Mouse (Mus musculus) c-Kit-negative CD71-positive TER-119-positive erythroid progenitor cells, embryonic 14.5 days (primary cell): ENCODE data around the gene Vrk3.
A peak's percentile ranks its signal among the peaks of the same experiment; 100 is the strongest.

ENCODE experiments used
- DNase-seq: peaks from one replicate; pipeline ENCODE4 v3.0.0-alpha.2; 2013; ENCODE audit warnings: low read depth, low spot score

The Vrk3 gene

GRCm38 (mm10) chr7:44760366-44760765 lies 12.2 kb downstream of the Vrk3 start:
- DNase-seq: no peak

GRCm38 (mm10) chr7:44768129-44768528 lies 19.9 kb downstream of the Vrk3 start:
- DNase-seq: peak; percentile 58

- DNase-seq: no peak
Observed at GRCm38 (mm10) chr7:44770046-44770578, 21.9 kb downstream of the Vrk3 start.

GRCm38 (mm10) chr7:44772591-44773204 lies 24.5 kb downstream of the Vrk3 start:
- DNase-seq: peak; percentile 58

GRCm38 (mm10) chr7:44776849-44777498 lies 28.8 kb downstream of the Vrk3 start:
- peak; percentile 65 for DNase-seq

- DNase-seq: no peak
Observed at GRCm38 (mm10) chr7:44780101-44780500, 31.9 kb downstream of the Vrk3 start.

- no peak for DNase-seq
Observed at GRCm38 (mm10) chr7:44789531-44789930, 41.3 kb downstream of the Vrk3 start.

- DNase-seq: no peak
Observed at GRCm38 (mm10) chr7:44790066-44790465, 41.9 kb downstream of the Vrk3 start.

GRCm38 (mm10) chr7:44792781-44793180 lies 44.6 kb downstream of the Vrk3 start:
- DNase-seq: no peak

- no peak for DNase-seq
Observed at GRCm38 (mm10) chr7:44808927-44809326, 60.7 kb downstream of the Vrk3 start.

- no peak for DNase-seq
Observed at GRCm38 (mm10) chr7:44809466-44809865, 61.3 kb downstream of the Vrk3 start.

GRCm38 (mm10) chr7:44810365-44810764 lies 62.2 kb downstream of the Vrk3 start:
- DNase-seq: no peak

- no peak for DNase-seq
Observed at GRCm38 (mm10) chr7:44810819-44811557, 62.8 kb downstream of the Vrk3 start.

GRCm38 (mm10) chr7:44812651-44813325 lies 64.6 kb downstream of the Vrk3 start:
- no peak for DNase-seq

- no peak for DNase-seq
Observed at GRCm38 (mm10) chr7:44813985-44814384, 65.8 kb downstream of the Vrk3 start.

GRCm38 (mm10) chr7:44814423-44814822 lies 66.2 kb downstream of the Vrk3 start:
- no peak for DNase-seq

GRCm38 (mm10) chr7:44814952-44815553 lies 66.8 kb downstream of the Vrk3 start:
- DNase-seq: no peak

- DNase-seq: peak; percentile 96
Observed at GRCm38 (mm10) chr7:44815721-44816469, 67.7 kb downstream of the Vrk3 start, which contains the start of the genes Nup62 and Il4i1. Nup62 (plus strand) TSS chr7:44816088. Il4i1 (plus strand) TSS chr7:44816387.

GRCm38 (mm10) chr7:44816470-44817021 lies 68.3 kb downstream of the Vrk3 start, which contains the start of gene Atf5:
Atf5 (minus strand) TSS chr7:44816658.
- DNase-seq: peak; percentile 61

GRCm38 (mm10) chr7:44817441-44817840 lies 69.2 kb downstream of the Vrk3 start:
- DNase-seq: no peak
